Mouse (Mus musculus): ENCODE results near the gene Apoa5.

Apoa5 gene

GRCm38 (mm10) chr9:46268343-46268873 is at the start of gene Apoa5:
Gene Apoa5 (plus strand): TSS chr9:46268633.
- no peak for DNase-seq (ENCODE audit: low read depth, low spot score)

GRCm38 (mm10) chr9:46223090-46223489 is 45.3 kb upstream of the Apoa5 start:
- DNase-seq (ENCODE audit: low read depth, low spot score) = no peak

- DNase-seq (ENCODE audit: low read depth, low spot score) = no peak
These were observed 44.3 kb upstream of the Apoa5 start for GRCm38 (mm10) chr9:46224101-46224500.

GRCm38 (mm10) chr9:46224945-46225660 is 43.3 kb upstream of the Apoa5 start:
- DNase-seq (ENCODE audit: low read depth, low spot score) = no peak

GRCm38 (mm10) chr9:46227064-46227614 is 41.3 kb upstream of the Apoa5 start:
- DNase-seq (ENCODE audit: low read depth, low spot score) = no peak

GRCm38 (mm10) chr9:46228491-46228890 is 39.9 kb upstream of the Apoa5 start, which contains the start of gene Apoa1:
Gene Apoa1 (plus strand): TSS chr9:46228580.
- no peak for DNase-seq (ENCODE audit: low read depth, low spot score)

GRCm38 (mm10) chr9:46229573-46230449 is 38.6 kb upstream of the Apoa5 start:
- peak; percentile 92 for DNase-seq (ENCODE audit: low read depth, low spot score)

GRCm38 (mm10) chr9:46230450-46230975 is 37.9 kb upstream of the Apoa5 start:
- DNase-seq (ENCODE audit: low read depth, low spot score) = no peak

- DNase-seq (ENCODE audit: low read depth, low spot score) = no peak
These were observed 33.2 kb upstream of the Apoa5 start for GRCm38 (mm10) chr9:46235196-46235595.

GRCm38 (mm10) chr9:46235596-46235648 is 33.0 kb upstream of the Apoa5 start, which contains the start of gene Apoc3:
Gene Apoc3 (minus strand): TSS chr9:46235636.
- DNase-seq (ENCODE audit: low read depth, low spot score) = no peak

GRCm38 (mm10) chr9:46235649-46236048 is 32.8 kb upstream of the Apoa5 start:
- DNase-seq (ENCODE audit: low read depth, low spot score) = no peak

GRCm38 (mm10) chr9:46238850-46239249 is 29.6 kb upstream of the Apoa5 start:
- no peak for DNase-seq (ENCODE audit: low read depth, low spot score)

- DNase-seq (ENCODE audit: low read depth, low spot score) = no peak
These were observed 27.8 kb upstream of the Apoa5 start, which contains the start of gene Apoa4 for GRCm38 (mm10) chr9:46240526-46241153. Gene Apoa4 (plus strand): TSS chr9:46240696.

GRCm38 (mm10) chr9:46241818-46242217 is 26.6 kb upstream of the Apoa5 start:
- no peak for DNase-seq (ENCODE audit: low read depth, low spot score)

GRCm38 (mm10) chr9:46243122-46243521 is 25.3 kb upstream of the Apoa5 start:
- no peak for DNase-seq (ENCODE audit: low read depth, low spot score)

- DNase-seq (ENCODE audit: low read depth, low spot score) = no peak
These were observed 24.8 kb upstream of the Apoa5 start for GRCm38 (mm10) chr9:46243584-46243983.

GRCm38 (mm10) chr9:46246752-46247324 is 21.6 kb upstream of the Apoa5 start:
- DNase-seq (ENCODE audit: low read depth, low spot score) = peak; percentile 75

- no peak for DNase-seq (ENCODE audit: low read depth, low spot score)
These were observed 12.3 kb upstream of the Apoa5 start for GRCm38 (mm10) chr9:46256177-46256576.

- no peak for DNase-seq (ENCODE audit: low read depth, low spot score)
These were observed 11.6 kb upstream of the Apoa5 start for GRCm38 (mm10) chr9:46256658-46257385.

- no peak for DNase-seq (ENCODE audit: low read depth, low spot score)
These were observed 10.9 kb upstream of the Apoa5 start for GRCm38 (mm10) chr9:46257546-46257945.

GRCm38 (mm10) chr9:46259111-46259510 is 9.3 kb upstream of the Apoa5 start:
- no peak for DNase-seq (ENCODE audit: low read depth, low spot score)

Measured in telencephalon, adult 2 months (tissue).